ENCODE assay signal across 27 mouse cellular contexts in the genomic region with DNA sequence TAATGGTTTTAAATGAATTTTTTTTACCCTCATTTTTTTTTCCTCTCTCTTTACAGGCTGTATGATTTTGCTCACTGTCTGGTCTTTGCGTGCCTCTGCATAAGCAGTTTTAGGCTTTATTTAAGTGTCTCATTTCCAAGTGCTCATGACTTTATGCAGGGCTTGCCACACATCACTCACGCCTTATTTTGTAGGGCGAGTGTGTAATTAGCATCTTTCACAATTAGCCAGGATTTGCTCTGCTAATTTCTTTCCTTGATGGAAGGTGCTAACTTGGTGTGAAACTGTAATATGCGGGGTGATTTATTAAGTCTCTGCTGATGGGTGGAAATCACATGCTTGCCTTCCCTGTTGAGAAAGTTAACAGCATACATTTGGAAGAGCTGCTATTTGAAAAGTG. TPM values are rescaled to one million over a fixed set of nuclear protein-coding genes. Genes with fewer than 3 reads are reported as not detected.
DNase-seq lines count a peak whose midpoint lies in the region; ATAC-seq and TF ChIP-seq lines count a peak whose summit lies in the region.
"Had no signal": no experiment of that assay in that cellular context is flagged by ENCODE, and none has a peak within 500 bp of the region (broad histone marks: within the 10 kb centered on the region; RNA-seq: fewer than 3 reads in every experiment).

No protein-coding gene starts in this region.

- TF ChIP-seq CTCF in hindbrain, postnatal 0 days (IDR thresholded peaks at IDR 0.05; ENCODE audit: low read depth) = no peak

- H3K4me1 ChIP-seq in hindbrain, embryonic 12.5 days = no peaks in the 10 kb centered on the region
- no peaks in the 10 kb centered on the region for H3K4me1 ChIP-seq in hindbrain, embryonic 11.5 days (replicated peaks; ENCODE audit: control insufficient read depth, insufficient read depth, low read length)
- peaks cover 24% of the 10 kb centered on the region for H3K4me1 ChIP-seq in forebrain, embryonic 15.5 days
- H3K4me1 ChIP-seq in hindbrain, postnatal 0 days (ENCODE audit: insufficient read depth, low read length) = no peaks in the 10 kb centered on the region
- peaks cover 9% of the 10 kb centered on the region for H3K4me1 ChIP-seq in neural tube, embryonic 15.5 days
- H3K4me1 ChIP-seq: megakaryocyte, embryonic 14.5 days had no signal

- H3K27me3 ChIP-seq in hindbrain, embryonic 12.5 days = no peaks in the 10 kb centered on the region
- no peaks in the 10 kb centered on the region for H3K27me3 ChIP-seq in hindbrain, embryonic 11.5 days (ENCODE audit: control insufficient read depth, insufficient read depth, low read length)
- no peaks in the 10 kb centered on the region for H3K27me3 ChIP-seq in forebrain, embryonic 15.5 days
- no peaks in the 10 kb centered on the region for H3K27me3 ChIP-seq in hindbrain, postnatal 0 days (ENCODE audit: insufficient read depth, low read length)
- H3K27me3 ChIP-seq in neural tube, embryonic 15.5 days (replicated peaks) = no peaks in the 10 kb centered on the region
- H3K27me3 ChIP-seq: megakaryocyte, embryonic 14.5 days had no signal

- no peak overlapping the region for H3K27ac ChIP-seq in hindbrain, embryonic 12.5 days
- no peak overlapping the region for H3K27ac ChIP-seq in hindbrain, embryonic 11.5 days (ENCODE audit: low read depth, low read length)
- H3K27ac ChIP-seq in forebrain, embryonic 15.5 days (replicated peaks) = peak overlapping the region; percentile 70
- no peak overlapping the region for H3K27ac ChIP-seq in hindbrain, postnatal 0 days
- H3K27ac ChIP-seq in neural tube, embryonic 15.5 days (replicated peaks) = no peak overlapping the region
- H3K27ac ChIP-seq: left cerebral cortex, adult 2 months; limb, embryonic 10.5 days had no signal

- DNase-seq in hindbrain, embryonic 11.5 days (ENCODE audit: low spot score) = no peak
- peak; percentile 12 for DNase-seq in hindbrain, postnatal 0 days (ENCODE audit: low spot score)
- no peak for DNase-seq in urinary bladder, postnatal 36 days (ENCODE audit: low spot score in 2 of 2)
- DNase-seq in thymus, adult 18-20 months = no peak
- DNase-seq: adrenal gland, postnatal 10 days; cerebellum, adult 18-20 months; cerebellum, postnatal 36 days; heart, postnatal 10 days; kidney, adult 18-20 months; kidney, postnatal 36 days; liver, postnatal 0 days; lung, postnatal 14 days; right cerebral cortex, postnatal 4 days had no signal

- no peaks in the 10 kb centered on the region for H3K36me3 ChIP-seq in hindbrain, embryonic 12.5 days
- no peaks in the 10 kb centered on the region for H3K36me3 ChIP-seq in hindbrain, embryonic 11.5 days (ENCODE audit: control insufficient read depth, insufficient read depth, low read length)
- H3K36me3 ChIP-seq in forebrain, embryonic 15.5 days = no peaks in the 10 kb centered on the region
- H3K36me3 ChIP-seq in hindbrain, postnatal 0 days (ENCODE audit: insufficient read depth, low read length) = no peaks in the 10 kb centered on the region
- no peaks in the 10 kb centered on the region for H3K36me3 ChIP-seq in neural tube, embryonic 15.5 days
- H3K36me3 ChIP-seq: limb, embryonic 10.5 days had no signal

- H3K4me2 ChIP-seq in hindbrain, embryonic 12.5 days (replicated peaks) = no peak overlapping the region
- H3K4me2 ChIP-seq in hindbrain, embryonic 11.5 days (replicated peaks; ENCODE audit: low read depth, low read length) = no peak overlapping the region
- H3K4me2 ChIP-seq in forebrain, embryonic 15.5 days (replicated peaks) = no peak overlapping the region
- no peak overlapping the region for H3K4me2 ChIP-seq in hindbrain, postnatal 0 days (ENCODE audit: low read depth, low read length)
- no peak overlapping the region for H3K4me2 ChIP-seq in neural tube, embryonic 15.5 days
- H3K4me2 ChIP-seq: heart, embryonic 11.5 days had no signal

- no peaks in the 10 kb centered on the region for H3K9me3 ChIP-seq in hindbrain, embryonic 12.5 days (replicated peaks)
- H3K9me3 ChIP-seq in hindbrain, embryonic 11.5 days (ENCODE audit: control insufficient read depth, low read length) = no peaks in the 10 kb centered on the region
- no peaks in the 10 kb centered on the region for H3K9me3 ChIP-seq in forebrain, embryonic 15.5 days
- H3K9me3 ChIP-seq in hindbrain, postnatal 0 days (ENCODE audit: low read length) = no peaks in the 10 kb centered on the region
- no peaks in the 10 kb centered on the region for H3K9me3 ChIP-seq in neural tube, embryonic 15.5 days (replicated peaks)
- H3K9me3 ChIP-seq: limb, embryonic 10.5 days had no signal

- no peak overlapping the region for H3K9ac ChIP-seq in hindbrain, embryonic 12.5 days
- no peak overlapping the region for H3K9ac ChIP-seq in hindbrain, embryonic 11.5 days (ENCODE audit: low read depth, low read length)
- H3K9ac ChIP-seq in forebrain, embryonic 15.5 days (replicated peaks) = no peak overlapping the region
- H3K9ac ChIP-seq in hindbrain, postnatal 0 days (replicated peaks; ENCODE audit: low read length) = no peak overlapping the region
- no peak overlapping the region for H3K9ac ChIP-seq in neural tube, embryonic 15.5 days (replicated peaks)
- H3K9ac ChIP-seq: liver, postnatal 0 days had no signal

- no peak overlapping the region for H3K4me3 ChIP-seq in hindbrain, embryonic 12.5 days
- no peak overlapping the region for H3K4me3 ChIP-seq in hindbrain, embryonic 11.5 days (ENCODE audit: low read depth, low read length)
- H3K4me3 ChIP-seq in forebrain, embryonic 15.5 days = no peak overlapping the region
- H3K4me3 ChIP-seq in hindbrain, postnatal 0 days (ENCODE audit: low read length) = no peak overlapping the region
- H3K4me3 ChIP-seq in neural tube, embryonic 15.5 days (replicated peaks) = no peak overlapping the region
- H3K4me3 ChIP-seq: left cerebral cortex, adult 2 months; limb, embryonic 10.5 days; megakaryocyte, embryonic 14.5 days had no signal

- ATAC-seq in hindbrain, embryonic 12.5 days (ENCODE audit: low FRiP score) = peak; percentile 46; the same call in 1 of the 2 replicates
- ATAC-seq in hindbrain, embryonic 11.5 days (ENCODE audit: low FRiP score) = no peak
- ATAC-seq in forebrain, embryonic 15.5 days (replicated peaks) = peak; percentile 91
- ATAC-seq in hindbrain, postnatal 0 days = peak; percentile 56; the same call in 1 of the 2 replicates
- ATAC-seq in neural tube, embryonic 15.5 days (ENCODE audit: low FRiP score) = peak; percentile 70
- ATAC-seq: activated CD4-positive, CD25-positive, alpha-beta regulatory T cell, adult 4 months; CD4-positive, CD25-positive, alpha-beta regulatory T cell, adult 4 months; liver, postnatal 0 days had no signal

- WGBS in hindbrain, embryonic 12.5 days = 41% methylated on average over 4 of the region's 4 CpGs
- WGBS in hindbrain, embryonic 11.5 days = 51% methylated on average over 4 of the region's 4 CpGs
- 5% methylated on average over 4 of the region's 4 CpGs for WGBS in forebrain, embryonic 15.5 days
- WGBS in hindbrain, postnatal 0 days = 28% methylated on average over 4 of the region's 4 CpGs
- 15% methylated on average over 4 of the region's 4 CpGs for WGBS in neural tube, embryonic 15.5 days

RNA-seq across cellular contexts. Expression of a gene that starts 45.5 kb away (rescaled TPM):
- not detected in 2 replicates for polyA plus RNA-seq in hindbrain, embryonic 12.5 days (2016; fragmentation: Nextera tagmentation; extraction: Ambion mirVana)
- polyA plus RNA-seq in hindbrain, embryonic 11.5 days (2014; fragmentation: Nextera tagmentation; extraction: Ambion mirVana) = not detected in 2 replicates
- polyA plus RNA-seq in forebrain, embryonic 15.5 days (2015; fragmentation: Nextera tagmentation; extraction: Ambion mirVana) = not detected in 2 replicates
- not detected in 2 replicates for total RNA-seq in hindbrain, postnatal 0 days (2014; rRNA removed)
- not detected in 2 replicates for polyA plus RNA-seq in hindbrain, postnatal 0 days (2015; fragmentation: Nextera tagmentation; extraction: Ambion mirVana)
- polyA plus RNA-seq in neural tube, embryonic 15.5 days (2015; fragmentation: Nextera tagmentation; extraction: Ambion mirVana) = not detected in 2 replicates
- total RNA-seq: adrenal gland, postnatal 10 days; ES-E14; gastrocnemius, adult 8-10 months; granulocyte monocyte progenitor cell, adult 5-6 weeks; heart, postnatal 10 days; left cerebral cortex, adult 2 months; liver, adult 2 months had no signal
- polyA plus RNA-seq: activated CD4-positive, CD25-positive, alpha-beta regulatory T cell, adult 4 months; CD4-positive, CD25-positive, alpha-beta regulatory T cell, adult 4 months; heart, embryonic 11.5 days; limb, embryonic 10.5 days; liver, adult 2 months; liver, postnatal 0 days; stomach, embryonic 16.5 days had no signal

RNA-seq across cellular contexts. Expression of a gene that starts 46.0 kb away (rescaled TPM):
- polyA plus RNA-seq in hindbrain, embryonic 12.5 days (2016; fragmentation: Nextera tagmentation; extraction: Ambion mirVana) = not detected in 2 replicates
- not detected in 2 replicates for polyA plus RNA-seq in hindbrain, embryonic 11.5 days (2014; fragmentation: Nextera tagmentation; extraction: Ambion mirVana)
- polyA plus RNA-seq in forebrain, embryonic 15.5 days (2015; fragmentation: Nextera tagmentation; extraction: Ambion mirVana) = not detected in 2 replicates
- not detected in 2 replicates for total RNA-seq in hindbrain, postnatal 0 days (2014; rRNA removed)
- polyA plus RNA-seq in hindbrain, postnatal 0 days (2015; fragmentation: Nextera tagmentation; extraction: Ambion mirVana) = not detected in 2 replicates
- polyA plus RNA-seq in neural tube, embryonic 15.5 days (2015; fragmentation: Nextera tagmentation; extraction: Ambion mirVana) = not detected in 2 replicates
- total RNA-seq: adrenal gland, postnatal 10 days; ES-E14; gastrocnemius, adult 8-10 months; granulocyte monocyte progenitor cell, adult 5-6 weeks; heart, postnatal 10 days; left cerebral cortex, adult 2 months; liver, adult 2 months had no signal
- polyA plus RNA-seq: activated CD4-positive, CD25-positive, alpha-beta regulatory T cell, adult 4 months; CD4-positive, CD25-positive, alpha-beta regulatory T cell, adult 4 months; heart, embryonic 11.5 days; limb, embryonic 10.5 days; liver, adult 2 months; liver, postnatal 0 days; stomach, embryonic 16.5 days had no signal
